Mouse (Mus musculus) midbrain, embryonic 11.5 days (tissue): ENCODE results near the gene Heatr4. TPM values are rescaled to one million over a fixed set of nuclear protein-coding genes. Genes with fewer than 3 reads are reported as not detected.
"Not testable (repeated sequence)": the region's sequence is repeated elsewhere in the genome, so short reads cannot be mapped to it uniquely, and the experiment has no call there.

Source experiments
- ATAC-seq: fragments of 200-750 bp; cut with Nextera tagmentation; 2 replicates; pipeline ENCODE4 v1.8.0; 2017; ENCODE audit warnings: moderate TSS enrichment, moderate library complexity; ENCODE audit not compliant: low FRiP score
- DNase-seq: peaks from one replicate; pipeline ENCODE4 v3.0.0; 2015; ENCODE audit warnings: low spot score; ENCODE audit errors: missing footprints
- H3K27ac ChIP-seq: fragments of 300-500 bp; sonication (generic); 2 replicates; pipeline ENCODE4 v1.5.1; 2014; ENCODE audit warnings: low read depth, low read length
- H3K27me3 ChIP-seq: fragments of 300-500 bp; sonication (generic); 2 replicates; pipeline ENCODE4 v1.6.1; 2014; ENCODE audit warnings: mild to moderate bottlenecking, low read length, moderate library complexity, mixed read lengths; ENCODE audit not compliant: control insufficient read depth, insufficient read depth
- H3K36me3 ChIP-seq: fragments of 300-500 bp; sonication (generic); 2 replicates; pipeline ENCODE4 v1.6.1; 2014; ENCODE audit warnings: mild to moderate bottlenecking, low read length, moderate library complexity, mixed read lengths; ENCODE audit not compliant: control insufficient read depth, insufficient read depth
- H3K4me1 ChIP-seq: fragments of 300-500 bp; sonication (generic); 2 replicates; pipeline ENCODE4 v1.6.1; 2014; ENCODE audit warnings: low read length; ENCODE audit not compliant: control insufficient read depth, insufficient read depth
- H3K4me2 ChIP-seq: fragments of 300-500 bp; sonication (generic); 2 replicates; pipeline ENCODE4 v1.6.1; 2014; ENCODE audit warnings: mild to moderate bottlenecking, moderate library complexity
- H3K4me3 ChIP-seq: fragments of 300-500 bp; sonication (generic); 2 replicates; pipeline ENCODE4 v1.5.1; 2014; ENCODE audit warnings: low read depth, low read length
- H3K9ac ChIP-seq: fragments of 300-500 bp; sonication (generic); 2 replicates; pipeline ENCODE4 v1.6.1; 2014; ENCODE audit warnings: low read length
- H3K9me3 ChIP-seq: fragments of 300-500 bp; sonication (generic); 2 replicates; pipeline ENCODE4 v1.6.1; 2016; ENCODE audit warnings: low read length; ENCODE audit not compliant: control insufficient read depth
- WGBS: fragments of 180-500 bp; shearing (Covaris S2); extraction: QIAGEN DNeasy Blood & Tissue Kit; methylation state at CpG from one replicate; pipeline ENCODE4 v1.1.7; 2014; 5-methylcytosine and 5-hydroxymethylcytosine counted together
- polyA plus RNA-seq: library from polyadenylated mRNA; unstranded; fragments of >200 nt; fragmentation: Nextera tagmentation; extraction: Ambion mirVana; gene quantifications from 2 replicates; pipeline ENCODE4 v1.2.1, GENCODE M21; 2014

The Heatr4 gene
- polyA plus RNA-seq, 1 experiment from 2014 or later = not detected

DNA sequence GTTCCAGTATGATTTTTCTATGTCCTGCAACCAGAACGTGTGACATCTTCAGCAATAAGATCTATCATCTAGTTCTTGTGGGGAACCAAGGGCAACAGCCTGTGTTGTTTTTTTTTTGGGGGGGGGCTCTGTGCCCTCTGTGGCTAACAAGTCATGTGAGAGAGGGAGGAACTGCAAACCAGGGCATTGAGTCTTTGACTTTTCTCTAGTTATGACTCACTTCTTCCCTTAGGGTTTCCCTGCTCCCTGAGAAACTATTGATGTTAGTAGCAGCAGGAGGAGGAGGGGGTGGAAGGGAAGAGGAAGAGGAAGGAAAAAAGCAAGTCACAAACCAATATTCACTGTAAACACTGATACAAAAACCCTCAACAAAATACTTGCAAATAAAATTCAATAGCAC, 19.2 kb upstream of the Heatr4 start:
- Histone ChIP-seq H3K4me3 (no peak overlapping the region), H3K4me2 (no peak overlapping the region), H3K36me3 (no peaks in the 10 kb centered on the region), H3K9me3 (no peaks in the 10 kb centered on the region), H3K27ac (no peak overlapping the region), H3K9ac (no peak overlapping the region), H3K27me3 (no peaks in the 10 kb centered on the region), H3K4me1 (peaks cover 3% of the 10 kb centered on the region; the same call in 1 of the 2 replicates)
- ATAC-seq = no peak
- DNase-seq = no peak
- WGBS = 93% methylated on average over 1 of the region's 1 CpGs

DNA sequence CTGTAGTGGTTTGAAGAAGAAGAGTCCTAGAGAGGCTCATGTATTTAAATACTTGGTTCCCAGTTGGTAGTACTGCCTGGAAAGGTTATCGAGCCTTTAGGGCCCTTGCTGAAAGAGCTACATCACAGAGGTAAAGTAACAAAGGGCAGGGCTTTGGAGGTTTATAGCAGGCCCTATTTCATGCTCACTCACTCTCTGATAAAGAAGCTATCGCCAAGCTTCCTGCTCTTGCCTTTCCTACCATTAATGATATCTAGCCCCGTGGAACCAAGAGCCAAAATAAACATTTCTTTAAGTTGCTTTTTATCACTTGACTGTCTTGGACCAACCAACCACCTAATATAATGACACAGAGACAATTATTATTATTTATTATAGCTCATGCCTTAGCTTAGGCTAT, 15.8 kb upstream of the Heatr4 start:
- DNase-seq (no peak), ATAC-seq (no peak)
- no peak overlapping the region for H3K4me3 ChIP-seq
- 90% methylated on average over 3 of the region's 3 CpGs for WGBS
- no peaks in the 10 kb centered on the region for H3K36me3 ChIP-seq
- H3K27me3 ChIP-seq = no peaks in the 10 kb centered on the region
- no peaks in the 10 kb centered on the region for H3K9me3 ChIP-seq
- H3K9ac ChIP-seq = no peak overlapping the region
- no peaks in the 10 kb centered on the region for H3K4me1 ChIP-seq
- H3K27ac ChIP-seq = no peak overlapping the region
- no peak overlapping the region for H3K4me2 ChIP-seq

- not testable (repeated sequence) for H3K27me3 ChIP-seq, H3K27ac ChIP-seq, DNase-seq, H3K4me2 ChIP-seq, H3K4me3 ChIP-seq, H3K36me3 ChIP-seq, H3K9ac ChIP-seq, H3K4me1 ChIP-seq, H3K9me3 ChIP-seq, ATAC-seq
- 83% methylated on average over 8 of the region's 8 CpGs for WGBS
Observed at GRCm38 (mm10) chr12:83999237-83999636, 14.6 kb upstream of the Heatr4 start.

DNA sequence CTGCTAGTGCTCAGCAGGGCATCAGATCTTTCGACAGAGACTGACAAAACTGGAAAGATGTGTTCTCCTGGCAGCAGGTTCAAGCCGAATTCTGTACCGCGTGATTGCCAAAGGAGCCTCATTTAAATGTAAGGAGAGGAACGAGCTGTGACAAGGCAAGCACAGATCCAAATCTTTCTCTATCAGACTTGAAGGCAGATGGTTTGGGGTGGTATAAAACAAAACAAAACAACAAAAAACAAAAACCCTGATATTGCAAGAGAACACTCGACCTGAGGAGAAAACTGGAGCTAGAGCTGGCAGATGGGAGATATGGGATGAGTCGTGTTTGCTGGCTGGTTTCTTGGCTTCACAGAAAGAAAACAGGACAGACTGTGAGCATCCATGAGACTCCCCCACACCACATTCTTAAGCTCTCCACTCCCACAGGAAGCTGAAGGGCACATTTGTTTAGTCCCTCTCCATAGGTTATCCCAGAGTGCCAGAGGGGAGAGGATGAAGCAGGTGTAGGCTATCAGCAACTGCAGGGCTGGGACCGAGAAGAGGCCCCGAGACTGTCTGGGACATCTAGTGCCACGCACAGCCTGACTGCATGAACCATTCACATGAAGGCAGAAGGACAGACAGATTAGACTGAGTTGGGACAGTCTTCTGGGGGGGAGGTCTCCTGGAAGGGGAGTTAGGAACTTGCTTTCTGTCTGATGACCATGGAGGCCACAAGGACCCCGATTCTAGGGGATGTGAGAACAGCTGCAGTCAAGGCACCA, 13.9 kb upstream of the Heatr4 start:
- no peak for DNase-seq
- WGBS = 70% methylated on average over 11 of the region's 11 CpGs

GRCm38 (mm10) chr12:83997221-83997620, 12.6 kb upstream of the Heatr4 start:
- no peak overlapping the region for H3K27ac ChIP-seq
- no peaks in the 10 kb centered on the region for H3K9me3 ChIP-seq
- WGBS = 76% methylated on average over 2 of the region's 2 CpGs
- H3K36me3 ChIP-seq = no peaks in the 10 kb centered on the region
- DNase-seq = no peak
- no peak overlapping the region for H3K9ac ChIP-seq
- H3K4me1 ChIP-seq = no peaks in the 10 kb centered on the region
- no peaks in the 10 kb centered on the region for H3K27me3 ChIP-seq
- H3K4me3 ChIP-seq = no peak overlapping the region
- H3K4me2 ChIP-seq = no peak overlapping the region
- no peak for ATAC-seq

More for the DNA sequence above, 13.9 kb upstream of the Heatr4 start:
- no peaks in the 10 kb centered on the region for H3K9me3 ChIP-seq
- H3K9ac ChIP-seq = no peak overlapping the region
- no peaks in the 10 kb centered on the region for H3K4me1 ChIP-seq
- no peaks in the 10 kb centered on the region for H3K27me3 ChIP-seq
- no peak overlapping the region for H3K27ac ChIP-seq
- H3K36me3 ChIP-seq = no peaks in the 10 kb centered on the region
- no peak for ATAC-seq
- no peak overlapping the region for H3K4me3 ChIP-seq
- H3K4me2 ChIP-seq = no peak overlapping the region

DNA sequence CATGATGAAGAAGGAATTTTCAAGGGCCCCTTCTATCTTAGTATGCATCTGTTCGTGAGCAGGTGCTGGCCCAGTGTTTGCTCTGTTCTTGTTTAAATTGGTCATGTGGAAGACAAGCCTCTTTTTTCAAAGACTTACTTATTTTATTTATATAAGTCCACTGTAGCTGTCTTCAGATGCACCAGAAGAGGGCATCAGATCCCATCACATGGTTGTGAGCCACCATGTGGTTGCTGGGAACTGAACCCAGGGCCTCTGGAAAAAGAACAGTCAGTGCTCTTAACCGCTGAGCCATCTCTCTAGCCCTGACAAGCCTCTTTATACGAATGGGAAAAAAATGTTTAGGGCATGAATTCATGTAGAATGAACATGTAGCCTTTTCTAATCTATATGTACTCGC, 4.7 kb upstream of the Heatr4 start:
- Histone ChIP-seq H3K9ac (no peak overlapping the region), H3K4me3 (no peak overlapping the region), H3K27ac (no peak overlapping the region), H3K36me3 (no peaks in the 10 kb centered on the region), H3K27me3 (no peaks in the 10 kb centered on the region), H3K4me2 (no peak overlapping the region), H3K4me1 (peaks cover 4% of the 10 kb centered on the region; the same call in 1 of the 2 replicates), H3K9me3 (no peaks in the 10 kb centered on the region)
- DNase-seq (no peak), ATAC-seq (no peak)
- WGBS = 97% methylated on average over 4 of the region's 4 CpGs

DNA sequence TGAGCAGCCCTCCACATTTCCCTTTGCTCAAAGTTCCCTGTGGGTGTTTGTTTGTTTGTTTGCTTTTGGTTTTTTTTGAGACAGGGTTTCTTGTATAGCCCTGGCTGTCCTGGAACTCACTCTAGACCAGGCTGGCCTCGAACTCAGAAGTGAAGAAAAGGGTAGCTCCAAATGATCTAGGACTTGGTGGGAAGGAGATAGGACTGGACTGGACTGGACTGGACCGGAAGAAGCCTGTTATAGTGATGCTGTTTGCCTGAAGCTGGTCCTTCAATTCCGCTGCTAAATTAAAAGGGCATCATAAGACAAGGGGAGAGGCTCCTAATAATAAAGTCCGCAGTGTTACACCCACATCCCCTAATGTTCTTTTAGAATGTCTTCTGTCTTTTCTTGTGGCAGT, 3.8 kb upstream of the Heatr4 start:
- Histone ChIP-seq H3K4me2 (peak overlapping the region; percentile 65), H3K27me3 (no peaks in the 10 kb centered on the region), H3K9me3 (no peaks in the 10 kb centered on the region), H3K9ac (peak overlapping the region; percentile 81), H3K27ac (no peak overlapping the region), H3K36me3 (no peaks in the 10 kb centered on the region), H3K4me3 (peak overlapping the region; percentile 59), H3K4me1 (peaks cover 4% of the 10 kb centered on the region; the same call in 1 of the 2 replicates)
- peak; percentile 89 for DNase-seq
- 67% methylated on average over 4 of the region's 4 CpGs for WGBS
- ATAC-seq = peak; percentile 23; the same call in 1 of the 2 replicates

- ATAC-seq (peak; percentile 91), DNase-seq (peak; percentile 97)
- H3K36me3 ChIP-seq = no peaks in the 10 kb centered on the region
- peak within 1 kb of the TSS; percentile 81 for H3K9ac ChIP-seq
- H3K4me3 ChIP-seq = peak within 1 kb of the TSS; percentile 59
- H3K4me1 ChIP-seq = peaks cover 4% of the 10 kb centered on the region; the same call in 1 of the 2 replicates
- WGBS = under 1% methylated on average over 72 of the region's 80 CpGs
- H3K27ac ChIP-seq = peak within 1 kb of the TSS; percentile 72
- no peaks in the 10 kb centered on the region for H3K9me3 ChIP-seq
- H3K27me3 ChIP-seq = no peaks in the 10 kb centered on the region
- H3K4me2 ChIP-seq = peak within 1 kb of the TSS; percentile 65
Observed at GRCm38 (mm10) chr12:83987583-83988441, 3.2 kb upstream of the Heatr4 start, which contains the start of gene Acot2. Gene Acot2 (plus strand): TSS chr12:83987861.

DNA sequence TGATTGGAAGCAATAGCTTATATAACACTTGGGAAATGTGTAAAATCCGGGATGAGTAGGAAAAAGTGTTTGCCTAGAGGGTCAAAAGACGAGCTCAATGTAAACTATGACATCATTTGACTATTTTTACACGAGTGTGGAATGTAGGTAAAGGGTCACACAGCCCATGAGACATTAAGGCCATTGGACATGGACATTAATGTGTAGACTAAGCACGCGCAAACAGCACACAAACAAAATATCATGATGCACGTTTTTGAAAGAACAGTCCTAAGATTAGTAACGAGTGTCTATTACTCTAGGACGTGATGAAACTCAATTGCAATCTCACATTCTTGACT, 2.6 kb upstream of the Heatr4 start:
- Histone ChIP-seq H3K9ac (peak overlapping the region; percentile 81; the same call in 1 of the 2 replicates), H3K27ac (no peak overlapping the region), H3K4me3 (peak overlapping the region; percentile 59; the same call in 1 of the 2 replicates), H3K4me1 (peaks cover 4% of the 10 kb centered on the region; the same call in 1 of the 2 replicates), H3K27me3 (no peaks in the 10 kb centered on the region), H3K9me3 (no peaks in the 10 kb centered on the region), H3K36me3 (no peaks in the 10 kb centered on the region), H3K4me2 (peak overlapping the region; percentile 65)
- DNase-seq = no peak
- ATAC-seq = no peak
- 48% methylated on average over 8 of the region's 8 CpGs for WGBS
